Mouse (Mus musculus) bone marrow macrophage, adult 2 months (primary cell): ENCODE data around the gene Spint2. TPM values are rescaled to one million over a fixed set of nuclear protein-coding genes. Genes with fewer than 3 reads are reported as not detected.
A peak's percentile ranks its signal among the peaks of the same experiment; 100 is the strongest.

Source experiments
- H3K27ac ChIP-seq: 2 replicates; pipeline ENCODE4 v1.5.1; 2012; ENCODE audit warnings: low read depth, low read length; ENCODE audit not compliant: insufficient read depth
- H3K4me1 ChIP-seq: 2 replicates; pipeline ENCODE4 v1.6.1; 2012; ENCODE audit warnings: low read length; ENCODE audit not compliant: control insufficient read depth, insufficient read depth
- H3K4me3 ChIP-seq: 2 replicates; pipeline ENCODE4 v1.5.1; 2012; ENCODE audit warnings: mild to moderate bottlenecking, low read length, moderate library complexity; ENCODE audit not compliant: insufficient read depth
- CTCF ChIP-seq: IDR thresholded peaks from 2 replicates; pipeline ENCODE4 v1.5.1; 2012; ENCODE audit warnings: low read depth, mild to moderate bottlenecking, low read length, moderate library complexity
- POLR2A ChIP-seq: IDR thresholded peaks from 2 replicates; pipeline ENCODE4 v1.6.1; 2012; ENCODE audit warnings: mild to moderate bottlenecking, low read depth, low read length, borderline replicate concordance
- polyA plus RNA-seq: library from polyadenylated mRNA; stranded (reverse); fragments of >200 nt; gene quantifications from 2 replicates; pipeline ENCODE4 v1.2.4, GENCODE M21; 2012; ENCODE audit not compliant: missing spikeins, insufficient read depth, insufficient read length

Spint2 gene
- polyA plus RNA-seq, 1 experiment: 0.91 TPM

- Histone ChIP-seq H3K4me1 (no peaks in the 10 kb centered on the region), H3K4me3 (no peak overlapping the region), H3K27ac (no peak overlapping the region)
- no peak for TF ChIP-seq CTCF
- no peak for TF ChIP-seq POLR2A
These were observed 34.9 kb downstream of the Spint2 start for GRCm38 (mm10) chr7:29246619-29247313.

- no peak for TF ChIP-seq POLR2A
- TF ChIP-seq CTCF: no peak
- no peak overlapping the region for H3K27ac ChIP-seq
- no peaks in the 10 kb centered on the region for H3K4me1 ChIP-seq
- H3K4me3 ChIP-seq: no peak overlapping the region
These were observed 35.7 kb downstream of the Spint2 start for GRCm38 (mm10) chr7:29246015-29246414.

GRCm38 (mm10) chr7:29244732-29245416 is 36.8 kb downstream of the Spint2 start:
- TF ChIP-seq POLR2A: no peak
- no peak for TF ChIP-seq CTCF
- Histone ChIP-seq H3K4me3 (no peak overlapping the region), H3K4me1 (no peaks in the 10 kb centered on the region), H3K27ac (no peak overlapping the region)

GRCm38 (mm10) chr7:29238019-29238967 is 43.4 kb downstream of the Spint2 start, which contains the start of gene Yif1b:
Gene Yif1b (plus strand): TSS chr7:29238329.
- TF ChIP-seq CTCF: no peak
- no peak for TF ChIP-seq POLR2A
- H3K4me3 ChIP-seq: peak within 1 kb of the TSS; percentile 61
- peaks cover 21% of the 10 kb centered on the region for H3K4me1 ChIP-seq
- peak within 1 kb of the TSS; percentile 85 for H3K27ac ChIP-seq

- peak overlapping the region; percentile 35 for H3K4me3 ChIP-seq
- H3K27ac ChIP-seq: peak overlapping the region; percentile 85
- TF ChIP-seq POLR2A: 0 out of 2 replicates have a peak, but pooled peaks have one; percentile 3
- peaks cover 25% of the 10 kb centered on the region for H3K4me1 ChIP-seq
These were observed 44.1 kb downstream of the Spint2 start for GRCm38 (mm10) chr7:29237596-29237995.

- TF ChIP-seq CTCF: no peak
- no peak for TF ChIP-seq POLR2A
- Histone ChIP-seq H3K27ac (no peak overlapping the region), H3K4me1 (peaks cover 25% of the 10 kb centered on the region), H3K4me3 (no peak overlapping the region)
These were observed 45.1 kb downstream of the Spint2 start for GRCm38 (mm10) chr7:29236593-29236992.

- Histone ChIP-seq H3K4me1 (peaks cover 36% of the 10 kb centered on the region), H3K27ac (no peak overlapping the region), H3K4me3 (no peak overlapping the region)
- TF ChIP-seq CTCF: no peak
- TF ChIP-seq POLR2A: no peak
These were observed 47.1 kb downstream of the Spint2 start for GRCm38 (mm10) chr7:29234661-29235060.

GRCm38 (mm10) chr7:29233745-29234144 is 48.0 kb downstream of the Spint2 start:
- H3K4me3 ChIP-seq: 0 out of 2 replicates have a peak overlapping the region, but pooled peaks have one; percentile 10
- TF ChIP-seq POLR2A (no peak), CTCF (no peak)
- peak overlapping the region; percentile 34 for H3K27ac ChIP-seq
- peaks cover 38% of the 10 kb centered on the region for H3K4me1 ChIP-seq

- Histone ChIP-seq H3K4me1 (peaks cover 47% of the 10 kb centered on the region), H3K27ac (peak within 1 kb of the TSS; percentile 49), H3K4me3 (peak within 1 kb of the TSS; percentile 82)
- TF ChIP-seq CTCF: no peak
- no peak for TF ChIP-seq POLR2A
These were observed 49.3 kb downstream of the Spint2 start, which contains the start of gene Kcnk6 for GRCm38 (mm10) chr7:29232247-29233013. Gene Kcnk6 (minus strand): TSS chr7:29232515.
